Mouse (Mus musculus) midbrain, embryonic 13.5 days (tissue): ENCODE results near the gene Try10. TPM values are rescaled to one million over a fixed set of nuclear protein-coding genes. Genes with fewer than 3 reads are reported as not detected.
"Not testable (repeated sequence)": the region's sequence is repeated elsewhere in the genome, so short reads cannot be mapped to it uniquely, and the experiment has no call there.

ENCODE experiments used
- ATAC-seq: fragments of 200-750 bp; cut with Nextera tagmentation; 2 replicates; pipeline ENCODE4 v1.8.0; 2017; ENCODE audit warnings: mild to moderate bottlenecking, moderate TSS enrichment, moderate library complexity
- H3K27ac ChIP-seq: fragments of 300-500 bp; sonication (generic); 2 replicates; pipeline ENCODE4 v1.5.1; 2015; ENCODE audit warnings: inconsistent platforms, mild to moderate bottlenecking, moderate library complexity
- H3K27me3 ChIP-seq: fragments of 300-500 bp; sonication (generic); 2 replicates; pipeline ENCODE4 v1.6.1; 2015; ENCODE audit warnings: mild to moderate bottlenecking, inconsistent platforms
- H3K36me3 ChIP-seq: fragments of 300-500 bp; sonication (generic); 2 replicates; pipeline ENCODE4 v1.6.1; 2015; ENCODE audit warnings: mild to moderate bottlenecking, inconsistent platforms
- H3K4me1 ChIP-seq: fragments of 300-500 bp; sonication (generic); replicated peaks from 2 replicates; pipeline ENCODE4 v1.6.1; 2015; ENCODE audit warnings: inconsistent platforms
- H3K4me2 ChIP-seq: fragments of 300-500 bp; sonication (generic); replicated peaks from 2 replicates; pipeline ENCODE4 v1.6.1; 2015; ENCODE audit warnings: moderate library complexity, mild to moderate bottlenecking, inconsistent platforms
- H3K4me3 ChIP-seq: fragments of 300-500 bp; sonication (generic); replicated peaks from 2 replicates; pipeline ENCODE4 v1.5.1; 2015; ENCODE audit warnings: mild to moderate bottlenecking, inconsistent platforms
- H3K9ac ChIP-seq: fragments of 300-500 bp; sonication (generic); replicated peaks from 2 replicates; pipeline ENCODE4 v1.6.1; 2015; ENCODE audit warnings: mild to moderate bottlenecking, inconsistent platforms
- H3K9me3 ChIP-seq: fragments of 300-500 bp; sonication (generic); 2 replicates; pipeline ENCODE4 v1.6.1; 2016; ENCODE audit warnings: mild to moderate bottlenecking, inconsistent platforms
- WGBS: fragments of 180-500 bp; shearing (Covaris S2); methylation state at CpG from one replicate; pipeline ENCODE4 v1.1.7; 2015; 5-methylcytosine and 5-hydroxymethylcytosine counted together
- polyA plus RNA-seq: library from polyadenylated mRNA; unstranded; fragments of >200 nt; fragmentation: Nextera tagmentation; extraction: Ambion mirVana; gene quantifications from 2 replicates; pipeline ENCODE4 v1.2.1, GENCODE M21; 2015

The Try10 gene
- not detected in 2 replicates for polyA plus RNA-seq

GRCm38 (mm10) chr6:41353932-41354331 lies at the start of gene Try10:
Gene Try10 (plus strand): TSS chr6:41354105.
- no peak within 1 kb of the TSS for H3K27ac ChIP-seq
- no peaks in the 10 kb centered on the region for H3K27me3 ChIP-seq
- H3K36me3 ChIP-seq, result no peaks in the 10 kb centered on the region
- ATAC-seq, result no peak
- 85% methylated on average over 2 of the region's 2 CpGs for WGBS
- H3K4me2 ChIP-seq, result no peak within 1 kb of the TSS
- no peaks in the 10 kb centered on the region for H3K9me3 ChIP-seq
- no peak within 1 kb of the TSS for H3K9ac ChIP-seq
- no peak within 1 kb of the TSS for H3K4me3 ChIP-seq
- H3K4me1 ChIP-seq, result no peaks in the 10 kb centered on the region

- 78% methylated on average over 3 of the region's 3 CpGs for WGBS
- not testable (repeated sequence) for H3K4me2 ChIP-seq, ATAC-seq
Measured at GRCm38 (mm10) chr6:41316741-41317140, 37.2 kb upstream of the Try10 start, which contains the start of gene Try5. Gene Try5 (minus strand): TSS chr6:41316841.

GRCm38 (mm10) chr6:41373772-41374171 lies 19.9 kb downstream of the Try10 start:
- H3K36me3 ChIP-seq, H3K4me2 ChIP-seq, H3K4me1 ChIP-seq, ATAC-seq, H3K27ac ChIP-seq, H3K4me3 ChIP-seq, H3K9ac ChIP-seq, H3K9me3 ChIP-seq, H3K27me3 ChIP-seq: not testable (repeated sequence)
- 100% methylated on average over 2 of the region's 2 CpGs for WGBS

More at GRCm38 (mm10) chr6:41316741-41317140, 37.2 kb upstream of the Try10 start, which contains the start of gene Try5:
- not testable (repeated sequence) for H3K27ac ChIP-seq, H3K4me3 ChIP-seq, H3K36me3 ChIP-seq, H3K9me3 ChIP-seq, H3K4me1 ChIP-seq, H3K9ac ChIP-seq, H3K27me3 ChIP-seq

- not testable (repeated sequence) for H3K9ac ChIP-seq, H3K4me2 ChIP-seq, H3K36me3 ChIP-seq, ATAC-seq, H3K9me3 ChIP-seq, H3K4me1 ChIP-seq, H3K27ac ChIP-seq, H3K27me3 ChIP-seq, H3K4me3 ChIP-seq
Measured at GRCm38 (mm10) chr6:41377578-41377977, 23.7 kb downstream of the Try10 start, which contains the start of gene Prss3. Gene Prss3 (minus strand): TSS chr6:41377678.

- WGBS, result 76% methylated on average over 2 of the region's 2 CpGs
- no peaks in the 10 kb centered on the region for H3K36me3 ChIP-seq
Measured at GRCm38 (mm10) chr6:41386781-41387180, 32.9 kb downstream of the Try10 start.

GRCm38 (mm10) chr6:41391640-41392039 lies 37.7 kb downstream of the Try10 start:
- H3K9ac ChIP-seq, H3K4me2 ChIP-seq, H3K9me3 ChIP-seq, ATAC-seq, H3K36me3 ChIP-seq, H3K27me3 ChIP-seq, H3K4me3 ChIP-seq, H3K27ac ChIP-seq, H3K4me1 ChIP-seq: not testable (repeated sequence)
- 76% methylated on average over 1 of the region's 1 CpGs for WGBS

More at GRCm38 (mm10) chr6:41386781-41387180, 32.9 kb downstream of the Try10 start:
- ATAC-seq, result no peak
- Histone ChIP-seq H3K4me2 (no peak overlapping the region), H3K9ac (no peak overlapping the region), H3K4me1 (no peaks in the 10 kb centered on the region), H3K27me3 (no peaks in the 10 kb centered on the region), H3K9me3 (no peaks in the 10 kb centered on the region), H3K27ac (no peak overlapping the region), H3K4me3 (no peak overlapping the region)

- not testable (repeated sequence) for H3K36me3 ChIP-seq, H3K9me3 ChIP-seq, H3K4me3 ChIP-seq, H3K27me3 ChIP-seq, H3K4me2 ChIP-seq, H3K9ac ChIP-seq, ATAC-seq, H3K4me1 ChIP-seq, H3K27ac ChIP-seq
Measured at GRCm38 (mm10) chr6:41392056-41392455, 38.2 kb downstream of the Try10 start, which contains the start of gene Gm5771. Gene Gm5771 (plus strand): TSS chr6:41392356.

Other genes starting within 250 kb of the Try10 start
- gene Try4, start 51.8 kb upstream of the Try10 start, polyA plus RNA-seq, result not detected in 2 replicates
- not detected in 2 replicates for gene Try5, start 37.3 kb upstream of the Try10 start, polyA plus RNA-seq
- not detected in 2 replicates for gene Prss3, start 23.6 kb downstream of the Try10 start, polyA plus RNA-seq
- gene Gm5771, start 38.3 kb downstream of the Try10 start, polyA plus RNA-seq, result not detected in 2 replicates
- gene Gm10334, start 92.0 kb downstream of the Try10 start, polyA plus RNA-seq, result not detected in 2 replicates
- gene Prss1, start 104.8 kb downstream of the Try10 start, polyA plus RNA-seq, result not detected in 2 replicates
- gene Prss2, start 167.7 kb downstream of the Try10 start, polyA plus RNA-seq, result not detected in 2 replicates